Mouse (Mus musculus) retina, postnatal 1 day (tissue): ENCODE measurements at regions not wholly inside any gene's neighbourhood (a gene's known extent, or its start where the extent isn't known, plus 50 kb on each side); places are given as distances from the start of the nearest gene placed in this dataset.

Experiments
- DNase-seq: peaks from one replicate; pipeline ENCODE4 v3.0.0-alpha.2; 2012

DNA sequence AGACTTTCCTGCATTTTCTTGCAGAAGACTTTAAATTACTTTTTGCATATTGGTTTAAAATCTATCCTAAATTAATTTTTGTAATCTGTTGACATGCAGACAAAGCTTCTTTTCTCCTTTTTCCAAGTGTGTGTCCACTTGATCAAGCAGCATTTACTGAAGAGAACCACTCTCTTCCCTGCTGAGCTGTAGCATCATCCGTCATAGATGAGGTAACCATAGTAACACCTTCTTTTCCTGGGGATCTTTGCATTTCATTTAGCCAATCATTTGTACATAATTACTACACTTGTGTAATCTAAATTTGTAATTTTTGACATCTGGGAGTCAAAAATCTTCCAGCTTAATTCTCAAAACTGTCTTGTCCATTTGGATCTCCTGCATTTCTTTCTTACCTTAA lies 53.2 kb upstream of the Dnajc1 start:
- no peak for DNase-seq
